Mouse (Mus musculus) cerebellum, adult 9-11 months (tissue): ENCODE results near the gene Tmem86a.
"Not testable (repeated sequence)": the region's sequence is repeated elsewhere in the genome, so short reads cannot be mapped to it uniquely, and the experiment has no call there.

Experiments
- DNase-seq: peaks from one replicate; pipeline ENCODE4 v3.0.0; 2022

Gene Tmem86a

GRCm38 (mm10) chr7:47050366-47050765, at the start of gene Tmem86a:
Gene Tmem86a, plus strand, starts transcription at chr7:47050601.
- peak; percentile 97 for DNase-seq

DNA sequence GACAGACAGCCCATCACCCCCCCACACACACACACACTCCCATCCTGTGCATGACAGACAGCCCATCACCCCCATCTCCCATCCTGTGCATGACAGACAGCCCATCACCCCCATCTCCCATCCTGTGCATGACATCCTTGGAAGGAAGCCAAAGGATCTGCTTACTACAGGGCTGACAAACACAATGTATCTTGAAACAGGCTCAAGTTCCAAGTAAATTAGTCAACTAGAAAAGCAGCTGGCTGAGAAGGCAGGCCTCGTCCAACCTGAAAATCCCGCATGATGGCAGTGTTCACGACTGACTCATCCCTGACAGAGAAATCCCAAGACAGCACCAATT, 49.8 kb upstream of the Tmem86a start:
- no peak for DNase-seq

GRCm38 (mm10) chr7:47001125-47001899, 49.1 kb upstream of the Tmem86a start:
- DNase-seq = no peak

DNA sequence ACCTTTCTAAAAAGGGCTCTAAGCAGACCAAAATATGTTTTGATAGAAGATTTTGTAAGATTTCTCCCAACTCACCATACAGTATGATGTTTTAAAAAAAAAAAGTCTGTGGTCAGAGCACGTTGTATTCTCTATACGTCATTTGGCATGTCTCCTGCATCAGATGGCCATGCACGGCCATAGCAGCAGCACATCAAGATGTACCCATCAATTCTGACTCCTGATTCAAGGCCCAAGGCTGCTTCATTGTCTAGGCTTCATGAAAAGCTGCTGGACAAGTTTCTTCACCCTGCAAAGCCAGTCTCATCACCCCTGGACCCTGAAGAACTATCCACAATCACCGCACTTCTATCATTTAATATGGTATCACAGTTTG, 48.5 kb upstream of the Tmem86a start:
- no peak for DNase-seq

- no peak for DNase-seq
These were observed 46.8 kb upstream of the Tmem86a start for GRCm38 (mm10) chr7:47003411-47004115.

GRCm38 (mm10) chr7:47007109-47007780, 43.2 kb upstream of the Tmem86a start:
- peak; percentile 69 for DNase-seq

- DNase-seq = no peak
These were observed 42.6 kb upstream of the Tmem86a start for GRCm38 (mm10) chr7:47007818-47008167.

DNA sequence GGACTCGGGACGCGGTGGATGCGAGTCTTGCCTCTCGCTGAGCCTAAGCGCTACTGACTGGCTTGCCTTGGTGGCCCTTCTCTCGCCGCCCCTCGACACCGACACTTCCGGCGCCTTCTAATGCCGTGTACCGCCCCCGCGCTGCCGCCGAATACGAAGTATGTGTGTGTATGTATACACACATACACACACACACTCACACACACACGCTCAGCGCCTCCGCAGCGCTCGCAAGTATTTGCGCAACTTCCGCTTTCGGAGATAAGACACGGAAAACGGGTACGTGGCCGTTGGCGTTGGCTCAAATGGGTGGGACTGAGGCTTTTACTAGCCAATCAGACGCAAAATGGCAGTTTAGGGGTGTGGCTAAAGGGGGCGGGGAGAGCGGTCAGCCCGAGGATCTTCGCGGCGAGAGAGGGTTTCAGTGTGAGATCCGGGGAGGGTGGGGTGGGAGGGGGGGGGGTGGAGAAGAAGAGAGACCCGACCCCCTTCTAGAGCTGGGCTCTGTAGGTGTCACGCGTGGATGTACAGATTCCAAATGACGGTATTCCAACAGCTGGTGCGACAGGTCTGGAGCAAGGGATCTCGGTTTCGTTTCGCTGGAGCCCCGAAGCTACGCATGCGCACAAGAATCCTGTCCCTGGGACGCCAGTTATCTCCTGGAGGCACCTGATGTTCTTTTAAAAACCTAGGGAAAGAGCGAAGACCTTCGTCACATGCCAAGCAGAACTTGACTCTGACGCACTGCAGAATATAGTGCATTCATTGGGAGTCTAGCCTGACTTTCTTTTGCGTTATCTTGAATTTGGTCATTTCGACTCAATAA, 42.0 kb upstream of the Tmem86a start, which contains the start of gene Spty2d1:
Gene Spty2d1, minus strand, starts transcription at position 244 of the 826 bp plus-strand sequence.
- peak; percentile 99 for DNase-seq

GRCm38 (mm10) chr7:47013131-47013767, 37.2 kb upstream of the Tmem86a start:
- DNase-seq = no peak

GRCm38 (mm10) chr7:47014564-47015389, 35.6 kb upstream of the Tmem86a start:
- DNase-seq = no peak

- peak; percentile 82 for DNase-seq
These were observed 34.9 kb upstream of the Tmem86a start for GRCm38 (mm10) chr7:47015390-47016065.

- no peak for DNase-seq
These were observed 33.8 kb upstream of the Tmem86a start for GRCm38 (mm10) chr7:47016602-47017001.

DNA sequence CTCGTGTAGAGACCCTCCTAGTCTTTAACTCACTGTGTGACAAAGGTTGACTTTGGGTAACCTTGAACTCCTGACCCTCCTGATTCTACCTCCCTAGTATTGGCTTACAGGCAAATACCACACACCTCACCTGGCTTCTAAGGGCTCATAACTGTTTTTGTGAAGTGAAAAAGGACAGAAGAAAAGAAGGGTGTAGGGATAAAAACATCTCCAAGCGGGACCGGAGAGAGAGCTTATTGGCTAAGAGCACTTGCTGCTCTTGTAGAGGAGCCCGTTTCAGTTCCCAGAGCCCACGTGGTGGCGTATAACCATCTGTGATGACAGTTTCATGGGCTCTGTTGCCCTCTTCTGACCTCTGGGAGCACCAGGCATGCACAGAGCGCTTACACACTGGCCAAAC, 33.3 kb upstream of the Tmem86a start:
- no peak for DNase-seq

DNA sequence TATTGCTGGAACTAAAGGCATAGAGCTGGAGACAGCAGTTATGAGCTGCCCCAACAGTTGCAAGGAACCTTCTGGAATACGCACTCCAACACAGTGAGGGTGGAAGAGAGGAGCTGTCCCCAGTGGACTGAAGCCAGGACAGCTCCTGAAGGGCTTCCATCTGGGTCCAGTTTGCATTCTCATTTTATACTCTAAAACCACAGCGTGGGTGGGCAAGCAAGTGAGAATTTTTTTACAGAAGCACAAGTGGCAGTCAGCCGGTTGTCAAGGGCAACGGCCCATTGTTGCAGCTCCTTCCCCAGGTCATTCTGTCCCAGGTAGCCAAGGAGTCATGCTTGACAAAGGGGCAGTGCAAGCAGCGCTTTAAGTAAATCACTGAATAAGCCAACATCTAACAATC, 30.8 kb upstream of the Tmem86a start:
- DNase-seq = no peak

GRCm38 (mm10) chr7:47020956-47021355, 29.4 kb upstream of the Tmem86a start:
- DNase-seq = no peak

GRCm38 (mm10) chr7:47022482-47022881, 27.9 kb upstream of the Tmem86a start:
- no peak for DNase-seq

DNA sequence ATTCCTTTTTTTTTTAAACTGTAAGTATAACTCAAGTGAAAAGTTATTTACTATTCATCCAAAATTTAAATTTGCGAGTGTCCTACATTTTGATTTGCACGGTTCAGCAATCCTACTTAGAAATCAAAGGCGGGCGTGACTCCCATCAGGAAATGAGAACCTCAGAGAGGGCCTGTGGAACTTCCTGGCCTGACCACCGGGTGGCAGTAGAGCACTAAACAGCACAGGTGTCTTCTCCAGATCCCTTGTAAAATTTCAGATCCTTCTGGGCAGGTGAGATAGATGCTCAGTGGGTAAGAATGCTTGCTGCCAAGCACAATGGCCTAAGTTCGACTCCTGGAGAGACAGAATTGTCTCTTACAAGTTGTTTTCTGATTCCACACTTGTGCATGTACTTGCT, 26.9 kb upstream of the Tmem86a start:
- peak; percentile 59 for DNase-seq

GRCm38 (mm10) chr7:47024454-47024853, 25.9 kb upstream of the Tmem86a start:
- DNase-seq = no peak

DNA sequence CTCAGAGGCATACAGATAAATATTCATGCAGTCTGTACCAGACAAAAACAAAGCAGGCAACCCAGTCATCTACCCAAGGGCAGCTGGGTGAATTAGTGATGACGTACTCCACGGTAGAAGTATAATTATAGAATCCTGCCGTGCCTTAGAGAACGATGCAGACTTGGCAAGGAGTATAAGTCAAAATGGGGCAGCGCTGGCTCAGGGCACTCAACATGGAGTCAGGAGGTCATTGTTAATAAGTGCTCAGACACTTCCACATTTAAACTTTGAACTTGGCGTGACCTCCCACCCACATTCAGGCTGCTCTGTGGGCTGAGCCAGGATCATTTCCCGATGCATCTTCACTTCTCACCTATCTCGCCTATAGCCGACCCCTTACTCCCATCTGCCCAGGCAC, 25.0 kb upstream of the Tmem86a start:
- no peak for DNase-seq

- not testable (repeated sequence) for DNase-seq
These were observed 23.5 kb upstream of the Tmem86a start for GRCm38 (mm10) chr7:47026899-47027298.

DNA sequence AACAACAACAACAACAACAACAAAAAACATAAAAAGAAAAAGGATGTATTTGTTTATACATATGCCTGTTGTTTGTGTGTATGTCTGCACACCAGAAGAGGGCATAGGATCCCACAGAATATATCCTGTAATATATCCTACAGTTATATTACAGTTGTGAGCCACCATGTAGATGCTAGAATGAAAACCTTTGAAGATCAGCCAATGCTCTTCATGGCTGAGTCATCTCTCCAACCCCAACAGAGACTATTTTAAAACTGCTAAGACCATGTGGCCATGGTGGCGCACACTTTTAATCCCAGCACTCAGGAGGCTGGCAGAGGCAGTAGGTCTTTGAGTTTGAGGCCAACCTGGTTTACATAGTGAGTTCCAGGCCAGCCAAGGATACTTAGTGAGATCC, 22.9 kb upstream of the Tmem86a start:
- no peak for DNase-seq
